Mouse (Mus musculus): Measurements from ENCODE around the gene Rmdn3.

Rmdn3 gene

DNA sequence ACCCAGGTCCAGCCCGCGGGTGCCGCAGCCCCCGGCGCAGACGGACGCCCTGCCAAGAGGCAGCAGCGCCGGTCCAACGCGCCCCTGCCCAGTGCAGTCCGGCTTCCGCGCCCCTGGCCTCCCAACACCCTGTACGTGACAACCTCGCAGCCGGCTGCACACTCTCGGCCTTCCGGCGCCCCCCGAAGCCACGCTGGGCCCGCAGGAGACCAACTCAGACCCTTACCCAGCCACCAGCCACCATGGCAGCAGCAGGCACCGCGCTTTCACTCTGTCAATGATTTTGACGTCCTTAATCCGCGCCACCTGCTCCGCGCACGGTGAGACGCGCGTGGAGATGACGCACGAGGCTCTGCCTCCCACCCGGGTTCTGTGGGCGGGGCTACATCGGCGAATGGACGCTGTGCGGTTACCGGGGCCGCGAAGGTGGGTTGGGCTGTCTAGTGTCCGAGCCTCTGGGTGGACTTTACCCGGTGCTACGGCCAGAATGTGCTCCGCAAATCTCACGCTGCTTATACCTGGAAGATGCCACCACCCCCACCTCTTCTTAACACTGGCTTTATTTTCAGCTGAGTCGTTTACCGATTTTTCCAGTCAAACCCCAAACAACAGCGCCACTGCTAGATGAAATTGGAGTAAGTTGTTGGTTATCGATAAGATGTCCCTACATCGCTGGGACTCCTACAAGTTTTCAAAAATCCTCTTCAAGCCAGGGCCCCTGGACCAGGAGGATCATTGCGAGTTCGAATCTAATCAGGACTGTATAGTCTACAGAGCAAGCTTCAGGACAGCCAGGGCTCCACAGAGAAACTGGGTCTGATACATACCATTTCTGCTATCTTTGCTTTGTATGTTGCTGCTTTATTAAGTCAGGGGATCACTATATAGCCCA lies at the start of gene Rmdn3:
TSS of gene Rmdn3 (minus strand) at position 354 of the 892 bp plus-strand sequence.
- peak; percentile 94 to 98 for DNase-seq (ENCODE audit: inconsistent age in 2 of 2, low spot score in 1 of 2)

DNA sequence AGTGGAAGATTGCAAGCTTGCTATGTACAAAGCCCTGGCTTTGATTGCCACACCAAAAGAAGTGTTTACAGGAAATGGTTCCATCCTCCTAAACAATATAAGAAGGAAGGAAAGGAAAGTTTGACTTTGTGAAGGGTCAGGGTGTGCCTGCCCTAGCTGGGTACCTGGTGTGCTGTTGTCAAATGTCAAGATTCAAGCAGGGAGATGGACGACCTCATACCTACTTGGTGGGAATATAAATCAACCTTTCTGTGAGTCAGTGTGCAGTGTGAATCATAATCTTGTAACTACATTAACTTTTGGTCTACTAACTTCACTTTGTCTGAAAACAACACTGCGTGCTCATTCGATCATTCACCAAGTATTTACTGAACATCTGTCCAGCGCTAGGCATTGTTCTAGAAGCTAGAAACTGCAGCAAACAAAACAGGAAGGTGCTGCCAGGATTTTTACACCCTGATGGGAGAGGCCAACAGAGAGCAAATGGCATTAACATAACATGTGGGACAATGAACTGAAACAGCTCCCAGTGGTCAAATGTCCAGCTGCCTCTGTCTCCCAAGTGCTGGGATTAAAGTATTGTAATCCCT lies 47.1 kb upstream of the Rmdn3 start:
- DNase-seq (ENCODE audit: inconsistent age in 2 of 2, low spot score in 1 of 2): peak in 1 of 2 experiments; percentile 67

DNA sequence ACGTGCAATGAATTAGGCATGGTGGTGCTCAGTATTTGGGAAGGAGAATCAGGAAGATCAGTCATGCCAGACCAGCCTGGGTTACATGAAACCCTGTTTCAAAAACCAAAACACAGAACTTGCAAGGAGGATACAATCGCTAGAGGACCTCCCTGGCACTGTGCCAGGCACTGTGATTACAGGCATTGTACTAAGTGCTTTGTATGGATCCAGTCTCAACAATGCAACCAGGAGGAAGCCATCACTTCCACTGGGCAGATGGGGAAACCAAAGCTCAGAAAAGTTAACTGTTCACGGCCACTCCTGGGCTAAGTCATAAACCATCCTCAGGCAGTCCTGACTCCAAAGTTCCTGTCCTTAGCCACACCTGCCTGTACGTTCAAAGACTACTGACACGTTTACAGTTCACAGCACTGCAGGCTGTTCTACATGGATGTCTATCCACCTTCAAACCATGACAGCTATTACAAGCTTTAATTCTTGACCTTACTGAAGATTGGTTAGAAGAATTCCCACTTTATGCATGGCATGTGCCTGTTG lies 46.1 kb upstream of the Rmdn3 start:
- peak in 1 of 2 experiments; percentile 52 for DNase-seq (ENCODE audit: inconsistent age in 2 of 2, low spot score in 1 of 2)

DNA sequence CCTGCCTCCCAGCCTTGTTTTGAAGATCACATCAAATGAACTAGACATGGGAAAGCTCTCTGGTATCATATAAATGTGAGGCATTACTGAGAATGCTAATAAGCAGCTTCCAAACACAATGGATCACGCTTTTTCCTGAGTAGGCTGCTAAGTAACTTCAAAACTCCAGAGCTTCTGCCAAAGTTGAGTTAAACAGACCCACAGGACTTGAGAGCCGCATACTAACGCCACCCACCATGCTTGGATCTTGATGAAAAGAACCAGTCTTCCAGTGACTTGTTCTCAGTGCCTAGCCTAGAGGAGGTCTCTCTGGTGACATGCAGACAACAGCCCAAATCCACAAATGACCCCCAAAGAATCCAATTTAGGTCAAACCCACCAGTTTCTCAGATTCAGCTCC lies 42.1 kb upstream of the Rmdn3 start:
- no peak for DNase-seq (ENCODE audit: inconsistent age in 2 of 2, low spot score in 1 of 2)

DNA sequence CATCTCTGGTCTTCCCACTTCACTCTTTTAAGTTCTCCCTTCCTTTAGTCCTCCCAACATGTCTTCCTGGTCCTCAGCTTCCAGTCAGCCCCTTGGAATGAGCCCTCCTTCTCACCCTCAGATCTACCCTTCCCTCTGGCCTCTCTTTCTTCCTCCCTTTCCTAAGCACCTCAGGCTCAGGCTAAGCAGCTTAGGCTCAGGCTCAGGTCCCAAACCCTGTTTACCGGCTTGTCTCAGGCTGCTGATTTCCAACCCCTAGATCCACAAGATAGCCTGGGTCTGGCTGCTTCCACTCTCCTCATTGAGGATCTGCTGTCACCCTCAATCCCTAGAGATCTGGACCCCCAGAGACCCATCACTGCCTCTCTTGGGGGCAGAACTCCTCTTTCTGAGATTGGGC lies 41.2 kb upstream of the Rmdn3 start:
- DNase-seq (ENCODE audit: inconsistent age in 2 of 2, low spot score in 1 of 2): no peak

DNA sequence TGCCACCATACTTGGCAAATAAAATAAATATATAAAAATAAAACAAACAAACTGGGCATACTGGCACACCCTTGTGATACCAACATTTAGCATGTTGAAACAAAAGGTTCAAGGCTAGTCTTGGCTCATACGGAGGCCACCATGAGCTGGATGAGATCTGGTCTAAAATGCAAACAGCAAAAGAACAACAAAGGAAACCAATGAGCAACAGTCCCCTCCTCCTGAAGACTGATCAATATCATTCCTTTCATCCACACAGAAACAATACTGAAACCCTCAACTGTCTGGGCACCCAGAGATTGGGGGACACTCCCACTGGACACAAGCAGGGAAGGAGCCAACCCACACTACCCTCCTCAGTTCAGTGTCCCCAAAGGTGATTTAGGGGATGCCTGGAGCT lies 40.7 kb upstream of the Rmdn3 start:
- peak in 1 of 2 experiments; percentile 60 for DNase-seq (ENCODE audit: inconsistent age in 2 of 2, low spot score in 1 of 2)

DNA sequence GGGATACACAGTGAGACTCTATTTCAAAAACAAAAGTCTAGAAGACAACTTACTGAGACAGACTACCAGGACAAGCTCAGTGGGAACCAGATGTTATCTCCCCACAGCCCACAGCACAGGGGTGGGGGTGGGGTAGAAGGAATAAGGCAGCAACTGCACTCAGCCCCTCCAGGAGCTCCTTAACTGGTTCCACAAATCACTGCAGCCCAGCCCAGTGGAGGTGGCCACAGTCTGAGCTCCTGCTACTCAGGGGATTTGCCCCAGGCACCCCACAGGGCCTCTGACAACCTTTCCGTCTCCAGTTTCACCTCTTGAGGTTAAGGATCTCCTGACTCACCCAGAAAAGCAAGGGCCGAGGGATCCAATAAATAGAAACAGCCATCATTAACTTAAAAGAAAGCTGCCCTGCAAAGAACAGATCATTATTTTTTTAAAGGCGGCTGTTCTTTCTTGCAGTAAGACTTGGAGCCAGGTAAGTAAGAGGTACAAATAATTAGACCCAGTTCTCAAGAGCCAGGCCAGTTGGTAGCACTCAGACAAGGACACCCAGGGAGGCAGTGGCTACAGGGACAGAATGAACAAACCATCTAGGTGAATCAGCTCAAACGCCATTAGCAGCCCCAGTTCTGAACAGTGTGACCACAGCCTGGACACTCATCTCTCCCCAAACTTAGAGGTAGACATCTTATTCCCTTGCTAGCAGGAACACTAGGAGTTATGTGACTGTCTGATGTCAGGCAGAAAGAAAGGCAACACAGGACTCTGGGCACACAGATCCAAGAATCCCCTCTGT lies 39.7 kb upstream of the Rmdn3 start:
- DNase-seq (ENCODE audit: inconsistent age in 2 of 2, low spot score in 1 of 2): peak; percentile 52 to 65

DNA sequence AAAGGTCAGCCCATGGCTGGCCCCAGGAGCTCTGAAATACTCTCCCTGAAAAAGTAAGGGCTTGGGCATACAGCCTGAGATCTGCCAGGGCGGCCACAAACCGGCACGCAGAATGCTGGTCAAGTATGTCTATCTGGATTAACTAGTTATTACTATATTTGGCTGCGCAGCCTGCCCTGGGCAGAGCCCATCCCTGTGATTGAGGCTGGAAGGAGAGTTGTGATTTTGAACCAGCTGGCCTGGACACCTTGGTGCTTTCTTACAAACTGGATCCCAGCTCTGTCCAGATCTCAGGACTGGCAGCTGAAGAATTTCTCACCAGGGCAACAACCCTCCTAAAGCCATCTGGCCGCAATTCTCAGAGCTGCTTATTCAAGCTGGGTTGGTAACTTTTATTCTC lies 37.3 kb upstream of the Rmdn3 start:
- peak in 1 of 2 experiments; percentile 21 for DNase-seq (ENCODE audit: inconsistent age in 2 of 2, low spot score in 1 of 2)

DNA sequence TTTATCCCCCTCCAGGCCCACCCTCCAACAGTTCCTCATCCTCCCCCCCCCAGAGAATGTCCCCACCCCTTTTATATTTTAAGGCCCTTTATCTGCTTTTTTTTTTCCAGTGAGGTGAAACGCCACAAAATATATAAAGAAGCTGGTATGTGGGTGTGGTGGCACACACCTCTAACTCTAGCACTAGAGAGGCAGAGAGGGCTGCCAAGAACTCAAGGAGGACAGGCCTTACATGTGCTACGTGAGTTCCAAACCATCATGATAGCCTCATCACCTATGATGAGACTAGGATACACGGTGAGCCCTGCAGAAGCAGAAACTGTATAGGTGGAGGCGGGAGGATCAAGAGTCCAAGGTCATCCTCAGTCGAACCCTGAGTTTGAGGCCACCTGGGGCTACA lies 34.1 kb upstream of the Rmdn3 start:
- DNase-seq (ENCODE audit: inconsistent age in 2 of 2, low spot score in 1 of 2): no peak

DNA sequence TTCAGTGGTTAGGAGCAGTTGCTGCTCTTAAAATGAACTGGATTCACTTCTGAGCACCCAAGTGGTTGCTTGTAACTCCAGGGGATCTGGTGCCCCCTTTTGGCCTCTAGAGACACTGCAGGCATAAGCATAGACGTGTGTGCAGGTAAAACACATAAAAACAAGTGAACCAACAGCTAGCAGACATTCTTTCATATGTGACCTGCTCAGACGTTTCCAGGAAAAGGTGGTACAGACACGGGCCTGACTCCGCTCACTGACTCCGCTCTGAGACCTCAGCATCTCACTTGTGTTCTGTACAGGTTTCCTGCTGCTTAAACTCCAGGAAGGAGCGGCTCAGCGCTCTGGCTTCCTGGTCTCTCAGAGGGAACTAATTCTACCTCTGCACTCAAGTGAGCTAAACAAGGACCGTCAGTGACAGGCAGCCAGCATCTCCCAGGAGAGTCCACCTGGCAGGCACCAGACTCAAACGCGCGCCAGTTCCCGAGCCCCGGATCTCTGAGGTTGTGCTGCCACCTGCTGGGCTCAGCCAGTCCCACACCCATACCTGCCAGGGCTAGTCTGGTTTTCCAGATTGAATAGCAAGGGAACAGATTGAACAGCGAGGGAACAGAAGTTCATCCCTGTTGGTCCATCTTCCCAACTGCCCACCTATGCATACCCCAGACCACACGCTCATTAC lies 32.3 kb upstream of the Rmdn3 start:
- DNase-seq (ENCODE audit: inconsistent age in 2 of 2, low spot score in 1 of 2): peak; percentile 83 to 95

DNA sequence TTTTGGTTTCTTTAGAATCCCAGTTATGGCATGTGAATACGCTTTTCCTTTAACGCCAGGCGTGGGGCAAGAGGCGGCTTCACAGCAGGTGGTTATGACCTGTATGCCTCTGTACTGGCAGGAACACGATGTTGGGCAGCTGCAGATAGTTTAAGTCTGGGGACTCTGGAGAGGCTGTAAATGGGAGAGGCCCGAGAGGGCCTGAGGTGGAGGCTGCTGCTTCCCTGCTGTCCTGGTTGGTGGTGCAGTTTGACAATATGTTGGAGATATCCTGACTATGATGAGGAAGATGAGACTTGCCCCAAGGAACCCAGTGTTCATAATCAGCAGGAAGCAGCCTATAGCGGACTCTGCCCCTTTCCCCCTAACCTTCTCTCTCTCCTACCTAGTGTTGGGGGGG lies 26.1 kb upstream of the Rmdn3 start:
- no peak for DNase-seq (ENCODE audit: inconsistent age in 2 of 2, low spot score in 1 of 2)

DNA sequence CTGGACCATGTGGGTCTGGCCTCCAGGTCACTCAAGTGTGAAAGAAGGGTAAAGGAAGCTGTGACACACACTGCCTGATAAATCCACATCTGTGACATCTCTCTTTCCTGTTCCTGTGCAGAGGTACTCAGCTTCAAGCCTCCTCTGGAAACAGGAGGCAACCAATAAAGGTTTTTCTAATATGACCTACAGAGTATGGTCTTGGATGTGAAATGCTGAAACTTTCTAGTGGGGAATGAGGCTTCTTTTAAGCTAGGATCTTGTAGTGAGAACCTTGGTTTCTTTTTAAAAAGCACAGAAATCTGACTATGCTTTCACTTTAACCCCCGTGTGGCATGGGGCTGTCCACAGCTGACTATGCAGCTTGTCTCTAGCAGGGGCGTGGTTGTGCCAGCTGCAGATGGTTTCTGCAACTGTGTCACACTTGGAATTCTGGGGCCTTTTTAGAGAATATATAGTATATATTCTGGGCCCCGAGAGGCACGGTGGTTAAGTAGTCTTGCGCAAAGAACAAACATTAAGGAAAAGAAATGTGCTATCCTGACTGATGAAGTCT lies 20.6 kb upstream of the Rmdn3 start:
- DNase-seq (ENCODE audit: inconsistent age in 2 of 2, low spot score in 1 of 2): no peak

DNA sequence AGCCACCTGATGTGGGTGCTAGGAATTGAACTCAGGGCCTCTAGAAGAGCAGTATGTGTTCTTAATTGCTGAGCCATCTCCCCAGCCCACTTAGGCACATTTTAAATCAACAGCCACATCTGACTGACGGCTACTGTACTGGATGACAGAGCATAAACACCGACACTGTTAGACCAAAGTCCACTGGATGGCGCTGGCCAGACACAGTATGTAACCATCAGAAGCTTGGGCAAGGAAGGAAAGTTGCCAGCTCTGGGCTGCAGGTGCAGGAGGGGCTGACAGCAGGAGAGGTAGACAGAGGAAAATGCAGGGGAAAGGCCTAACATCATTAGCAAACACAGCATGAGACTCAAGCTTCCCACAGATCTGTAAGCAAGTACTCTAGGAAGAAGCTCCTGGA lies 19.9 kb upstream of the Rmdn3 start:
- peak in 1 of 2 experiments; percentile 16 for DNase-seq (ENCODE audit: inconsistent age in 2 of 2, low spot score in 1 of 2)

DNA sequence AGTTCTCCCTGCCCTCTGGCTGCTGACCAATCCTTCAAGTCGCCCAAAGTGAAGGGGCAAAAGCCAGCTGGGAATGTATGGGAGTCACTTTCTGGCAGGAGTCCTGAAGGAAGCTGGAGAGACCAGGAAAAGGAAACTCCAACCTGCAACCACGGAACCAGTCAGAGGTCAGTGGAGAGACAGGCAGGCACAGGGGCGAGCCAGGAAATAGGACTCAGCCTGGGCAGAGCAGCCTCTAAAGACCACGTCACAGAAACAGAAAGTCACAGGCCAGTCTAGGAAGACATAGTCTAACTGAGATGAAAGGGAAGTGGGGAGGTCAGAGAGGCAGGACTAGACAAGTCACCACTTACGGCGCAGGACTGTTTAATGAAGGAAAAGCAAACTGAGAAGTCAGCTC lies 18.8 kb upstream of the Rmdn3 start:
- peak in 1 of 2 experiments; percentile 48 for DNase-seq (ENCODE audit: inconsistent age in 2 of 2, low spot score in 1 of 2)

DNA sequence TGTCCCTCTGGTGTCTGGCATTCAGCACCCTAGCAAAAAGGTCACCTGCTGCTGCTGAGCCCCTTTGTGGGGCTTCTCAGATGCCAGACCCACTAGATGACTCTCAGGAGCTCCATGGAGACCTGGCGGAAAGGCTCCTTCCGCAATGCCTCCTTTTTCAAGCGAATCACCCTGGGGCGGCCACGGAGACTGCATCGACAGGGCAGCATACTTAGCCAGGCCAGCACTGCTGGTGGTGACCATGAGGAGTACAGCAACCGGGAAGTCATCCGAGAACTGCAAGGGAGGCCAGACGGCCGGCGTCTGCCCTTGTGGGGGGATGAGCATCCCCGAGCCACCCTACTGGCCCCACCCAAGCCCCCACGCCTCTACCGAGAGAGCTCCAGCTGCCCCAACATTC lies 18.0 kb upstream of the Rmdn3 start:
- DNase-seq (ENCODE audit: inconsistent age in 2 of 2, low spot score in 1 of 2): no peak

DNA sequence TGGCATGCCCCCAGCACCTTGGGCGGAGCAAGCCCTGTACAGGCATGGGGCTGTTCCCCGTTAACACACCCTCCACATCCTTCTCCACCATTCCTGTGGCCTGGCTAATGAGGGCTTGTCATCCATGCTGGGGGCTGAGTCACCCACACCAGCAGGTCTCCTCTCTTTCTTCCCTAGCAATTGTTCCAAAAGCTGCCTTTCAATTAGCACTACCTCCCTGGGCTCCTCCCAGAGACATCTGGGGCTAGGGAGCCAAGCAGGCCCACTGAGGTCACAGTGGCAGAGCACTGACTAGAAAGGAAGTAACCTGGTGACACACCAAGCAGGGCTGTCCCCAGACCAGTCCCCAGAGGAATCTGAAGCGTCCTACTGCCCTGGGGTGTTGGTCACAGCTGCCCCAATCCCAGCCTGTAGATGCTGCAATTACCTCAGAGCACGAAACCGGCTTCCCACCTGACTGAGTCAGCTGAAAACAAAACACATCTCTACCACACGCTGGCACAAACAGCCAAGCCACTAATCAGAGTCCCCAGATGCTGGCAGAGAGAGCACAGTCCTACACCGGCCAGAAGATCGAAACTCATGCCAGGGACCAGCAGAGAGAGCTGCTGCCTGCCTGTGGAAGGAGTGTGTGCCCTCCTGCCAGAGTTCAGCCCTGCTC lies 17.3 kb upstream of the Rmdn3 start, which contains the start of gene Gm14137:
TSS of gene Gm14137 (plus strand) at position 519 of the 661 bp plus-strand sequence.
- DNase-seq (ENCODE audit: inconsistent age in 2 of 2, low spot score in 1 of 2): peak in 1 of 2 experiments; percentile 44

DNA sequence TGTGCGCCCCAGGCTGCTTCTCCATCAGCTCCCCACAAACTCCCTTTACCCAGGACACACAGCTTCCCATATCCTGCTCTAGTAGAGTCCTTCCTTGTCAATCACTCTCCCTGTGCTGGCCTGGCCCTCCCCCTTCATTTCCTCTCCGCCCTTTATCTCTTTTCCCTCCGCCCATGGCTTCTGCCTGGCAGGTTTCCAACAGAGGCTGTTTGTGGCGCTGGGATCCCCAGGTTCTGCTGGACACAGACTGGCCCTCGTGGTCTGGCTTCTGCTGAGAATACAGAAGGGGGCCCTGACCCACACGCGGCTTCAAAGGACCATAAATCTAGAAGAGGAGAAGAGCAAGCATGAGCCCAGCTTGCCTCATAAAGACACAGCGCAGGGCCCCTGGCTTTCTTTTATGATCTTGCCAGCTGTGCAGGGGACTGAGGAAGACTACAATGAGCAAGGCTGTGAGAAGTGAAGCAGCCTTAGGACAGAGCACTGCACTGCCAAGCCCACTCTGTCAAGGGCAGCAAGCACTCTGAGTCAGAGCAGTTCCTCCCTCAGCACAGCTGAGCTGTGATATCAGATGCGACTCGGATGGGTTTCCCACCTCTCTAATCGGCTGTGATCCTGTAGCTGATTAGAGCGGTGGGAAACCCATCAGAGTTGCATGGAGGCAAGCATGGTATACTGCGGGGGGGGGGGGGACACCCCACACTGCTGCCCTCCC lies 16.2 kb upstream of the Rmdn3 start:
- DNase-seq (ENCODE audit: inconsistent age in 2 of 2, low spot score in 1 of 2): peak; percentile 84 to 91

DNA sequence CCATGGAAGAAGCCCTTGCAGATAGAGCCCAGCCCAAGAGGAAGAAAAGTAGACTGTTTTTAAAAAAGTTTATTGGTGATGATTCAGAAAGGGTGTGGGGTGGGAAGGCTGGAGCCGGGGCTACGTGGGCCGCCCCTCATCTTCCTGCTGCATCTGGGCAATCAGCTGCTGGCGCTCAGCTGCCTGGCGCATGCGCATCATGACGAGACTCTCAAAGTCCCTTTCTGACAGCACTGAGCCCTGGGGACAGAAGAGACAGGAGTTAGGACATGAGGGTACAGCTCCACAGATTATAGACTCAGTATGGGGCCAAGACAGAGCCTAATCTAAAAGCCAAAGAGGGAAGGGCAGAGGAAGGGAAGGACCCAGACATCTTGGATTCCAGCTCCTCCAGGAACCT lies 15.6 kb upstream of the Rmdn3 start:
- DNase-seq (ENCODE audit: inconsistent age in 2 of 2, low spot score in 1 of 2): peak in 1 of 2 experiments; percentile 19

DNA sequence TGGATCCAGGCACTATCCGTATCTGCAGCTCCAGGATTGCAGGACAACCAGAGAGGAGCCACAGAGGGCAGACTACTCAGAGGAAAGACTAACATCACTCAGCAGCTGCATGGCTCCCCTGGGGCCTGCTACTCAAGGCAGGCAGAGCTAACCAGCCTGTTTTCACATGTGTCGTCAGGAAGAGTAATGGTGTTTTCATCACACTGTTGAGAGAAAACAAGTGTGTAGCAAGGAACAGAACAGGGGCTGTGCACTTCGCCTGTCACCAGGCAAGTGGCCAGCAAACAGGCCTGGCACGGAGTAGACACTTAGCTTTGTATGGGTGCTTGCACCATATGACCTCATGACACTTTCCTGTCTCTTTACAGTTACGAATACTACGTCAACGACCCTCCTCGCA lies 14.7 kb upstream of the Rmdn3 start:
- peak in 1 of 2 experiments; percentile 47 for DNase-seq (ENCODE audit: inconsistent age in 2 of 2, low spot score in 1 of 2)
